Mouse (Mus musculus) kidney, adult 2 months (tissue): ENCODE measurements around the gene Adamts20.

Source experiments
- CTCF ChIP-seq: fragments of 200-500 bp; conservative IDR thresholded peaks from 2 replicates; pipeline ENCODE4 v1.5.1; 2011; ENCODE audit warnings: low read depth, mild to moderate bottlenecking, control low read depth, low read length, moderate library complexity, mixed read lengths; ENCODE audit not compliant: insufficient read depth, insufficient read length
- POLR2A ChIP-seq: fragments of 200-500 bp; IDR thresholded peaks from one replicate; pipeline ENCODE4 v1.6.1; 2011; ENCODE audit warnings: low read depth, low read length, control low read depth

DNA sequence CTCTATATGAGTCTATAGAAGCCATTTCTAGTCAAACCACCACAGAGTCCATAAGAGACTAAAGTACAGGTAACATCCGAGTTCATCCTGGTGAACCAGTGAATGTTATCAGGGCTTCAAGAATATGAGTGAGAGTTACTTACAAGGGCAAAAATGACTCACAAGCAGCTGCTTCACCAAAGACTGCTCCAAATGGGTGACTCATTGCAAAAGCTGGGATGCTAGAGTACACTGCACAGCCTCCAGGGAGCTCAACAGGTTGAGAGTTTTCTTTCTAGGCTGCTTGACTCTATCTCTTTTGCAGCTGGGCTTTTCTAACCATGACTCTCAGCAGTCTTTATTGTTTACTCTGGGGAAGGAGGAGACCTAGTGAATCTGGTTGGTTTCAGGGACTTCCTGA lies 237.8 kb downstream of the Adamts20 start:
- TF ChIP-seq CTCF (no peak), POLR2A (no peak)
